Mouse (Mus musculus) v-Abl transformed pro-B cells (cell line): ENCODE measurements at regions not wholly inside any gene's neighbourhood (a gene's known extent, or its start where the extent isn't known, plus 50 kb on each side); places are given as distances from the start of the nearest gene placed in this dataset.

Source experiments
- in situ Hi-C, 2 experiments: fragments of 400-800 bp; cut with MboI; formaldehyde crosslinking; loops; one replicate each; pipeline ENCODE4 v1.15.1; 2025; ENCODE audit not compliant: unreplicated experiment in 2 of 2

DNA sequence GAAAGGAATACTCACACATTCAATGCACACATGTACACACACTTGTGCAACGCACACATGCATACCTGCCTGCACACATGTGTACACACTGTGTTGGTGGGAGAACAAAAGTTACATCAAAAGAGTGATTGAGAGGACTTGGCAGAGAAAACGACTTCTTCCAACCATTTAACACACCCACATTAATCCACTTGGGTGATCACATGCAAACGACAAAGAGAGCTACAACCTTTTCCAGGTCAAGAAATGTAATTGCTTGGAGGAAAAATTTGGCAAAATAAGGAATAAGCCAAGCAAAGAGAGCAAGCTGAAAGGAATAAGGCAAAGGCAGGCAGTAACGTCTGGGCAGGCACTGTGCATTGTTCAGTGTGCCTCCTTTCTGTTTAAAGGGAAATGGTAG lies 67.3 kb downstream of the C1d start:
- in situ Hi-C loops, result no loop called here

DNA sequence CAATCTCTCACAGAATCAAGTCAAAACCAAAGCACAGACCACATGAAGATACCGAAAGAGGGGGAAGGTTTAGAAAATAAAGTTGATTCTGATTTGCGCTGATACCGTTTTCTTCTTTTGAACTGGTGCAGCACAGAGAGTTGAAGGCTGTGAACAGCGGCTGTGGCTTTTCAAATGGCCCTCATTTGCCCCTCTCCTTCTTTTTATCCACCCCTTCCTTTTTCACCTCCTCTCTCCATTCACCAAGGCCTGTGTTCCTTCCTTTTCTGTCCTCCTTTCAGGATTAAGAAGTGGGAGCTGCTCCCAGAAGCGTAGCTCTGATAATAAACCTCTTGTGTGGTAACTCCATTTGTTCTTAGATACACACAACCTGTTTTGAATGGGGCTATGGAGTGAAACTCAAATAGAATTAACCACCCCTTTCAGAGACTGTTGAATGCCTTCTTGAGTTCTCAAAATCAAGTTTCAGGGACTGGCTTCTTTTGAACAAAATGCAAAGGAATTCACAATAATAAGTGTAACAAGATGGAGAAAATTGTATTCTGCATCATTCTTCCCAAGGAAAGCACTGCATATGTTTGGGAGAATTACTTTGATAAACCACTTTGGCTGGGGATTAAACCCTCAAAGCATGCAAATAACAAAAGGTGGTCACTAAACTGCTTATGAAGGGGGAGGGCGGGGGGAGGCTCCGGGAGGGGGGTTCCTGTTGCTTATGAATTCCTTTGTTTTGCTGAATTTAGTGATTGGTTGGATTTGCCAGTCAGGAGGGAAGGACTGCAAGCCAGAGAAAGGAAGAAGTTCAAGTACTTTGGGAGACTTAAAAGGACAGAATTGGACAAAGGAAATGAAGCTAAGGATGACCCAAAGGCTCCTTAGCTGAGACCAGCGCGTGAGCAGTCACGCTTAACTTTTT lies 68.6 kb downstream of the C1d start:
- in situ Hi-C loops, result no loop called here

DNA sequence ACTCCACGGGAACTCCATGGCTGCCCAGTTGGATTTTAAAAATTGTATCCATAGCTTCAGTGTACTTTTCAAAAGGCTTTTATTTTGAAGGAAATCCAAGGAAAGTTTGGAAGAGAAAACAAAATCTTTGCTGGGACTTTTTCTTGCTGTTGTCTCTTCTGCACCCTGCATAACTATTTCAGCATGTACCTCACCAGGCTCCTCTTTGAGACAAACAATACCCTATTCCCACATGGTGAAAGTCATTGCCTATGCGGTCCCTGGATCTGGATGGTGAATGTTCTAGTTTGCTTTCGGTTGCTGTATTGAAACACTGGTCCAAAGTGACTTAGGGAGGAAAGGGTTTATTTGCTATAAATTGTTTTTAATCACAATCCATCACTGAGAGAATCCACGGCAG lies 69.3 kb downstream of the C1d start:
- in situ Hi-C loops, result no loop called here

DNA sequence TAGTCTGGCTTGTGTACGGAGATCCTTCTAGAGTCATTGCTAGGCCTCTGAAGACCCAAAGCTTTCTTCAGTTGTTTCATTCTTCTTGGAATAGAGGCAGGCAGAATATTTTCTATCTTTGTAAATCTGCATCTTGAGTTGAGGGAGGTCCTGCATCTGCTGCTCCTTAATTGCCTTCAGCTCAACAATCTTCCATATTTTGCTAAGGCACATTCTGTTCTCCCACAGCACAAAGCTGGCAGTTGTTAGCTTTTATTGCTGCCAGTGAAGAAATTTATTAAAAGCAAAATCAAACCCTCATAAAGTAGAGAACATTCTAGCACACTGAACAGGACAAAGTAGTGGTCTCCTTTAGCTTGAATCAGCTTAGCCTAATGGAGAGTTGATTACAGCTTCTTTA lies 94.1 kb downstream of the C1d start:
- in situ Hi-C loops, result no loop called here

DNA sequence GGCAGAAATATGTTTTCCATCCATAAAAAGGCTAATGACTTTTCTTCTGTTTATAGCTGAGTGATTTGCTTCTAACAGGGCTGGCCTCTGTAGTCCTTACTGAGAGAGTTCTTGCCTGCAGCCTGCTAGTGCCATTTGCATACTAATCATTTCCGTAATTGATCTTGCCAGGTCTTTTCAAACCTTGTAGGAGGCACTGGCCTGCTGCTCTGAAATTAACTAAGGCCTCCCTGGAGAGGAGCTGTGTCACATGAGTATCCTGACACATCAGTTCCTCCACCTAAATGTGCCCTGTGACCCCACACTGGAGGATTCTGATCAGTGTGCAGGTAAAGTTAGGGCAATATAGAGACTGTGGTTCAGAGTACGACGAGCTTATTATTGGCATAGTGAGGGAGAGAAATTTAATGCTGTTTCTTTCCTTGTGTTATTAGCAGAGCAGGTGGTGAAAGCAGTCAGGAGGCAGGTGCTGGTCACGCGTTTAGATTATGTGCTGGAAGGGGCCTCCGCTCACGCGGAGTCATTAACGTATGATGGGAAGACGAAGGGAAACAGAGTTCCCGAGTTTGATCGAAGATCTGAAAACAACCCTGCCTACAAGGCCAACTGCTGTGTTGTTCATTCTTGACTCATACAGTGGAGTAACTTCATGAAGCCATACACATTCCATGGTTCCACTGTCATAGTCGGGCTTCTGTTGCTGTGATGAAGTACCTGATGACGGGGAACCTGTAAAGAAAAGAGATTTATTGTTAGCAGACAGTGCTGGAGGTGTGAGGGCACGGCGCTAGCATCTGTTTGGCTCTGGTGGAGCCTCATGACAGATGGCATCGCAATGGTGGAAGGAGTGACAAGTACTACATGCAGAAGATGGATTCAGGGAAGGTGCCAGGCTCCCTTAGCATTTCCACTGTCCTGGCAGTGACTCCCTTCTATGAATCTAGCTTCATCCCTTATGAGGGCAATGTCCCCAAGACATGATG lies 95.1 kb downstream of the C1d start:
- in situ Hi-C loops, result no loop called here

DNA sequence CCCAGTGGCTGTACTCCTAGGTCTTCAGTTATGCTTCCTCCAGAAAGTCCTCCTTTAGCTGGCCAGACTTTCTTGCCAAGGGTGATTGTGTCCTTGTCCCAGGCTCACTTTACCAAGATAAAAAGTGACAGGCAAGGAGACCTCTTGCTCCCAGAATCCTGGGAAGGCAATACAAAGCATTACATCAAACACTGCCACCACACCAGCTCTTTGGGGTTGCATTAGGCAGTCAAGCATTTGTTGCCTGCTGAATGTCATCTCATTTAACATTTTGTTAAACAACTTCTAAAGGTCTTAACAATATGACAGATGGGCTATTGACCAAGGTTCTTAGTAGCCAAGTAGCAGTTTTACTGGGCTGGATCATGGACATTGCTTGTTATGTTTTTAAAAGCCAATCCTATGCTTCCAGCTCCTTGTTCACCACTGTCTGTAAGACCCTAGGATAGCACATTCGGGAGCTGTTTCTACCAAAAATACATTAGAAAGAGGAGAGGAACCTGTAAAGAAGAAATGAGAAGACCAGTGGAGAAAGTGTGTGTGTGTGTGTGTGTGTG lies 102.4 kb downstream of the C1d start:
- in situ Hi-C loops, result no loop called here

DNA sequence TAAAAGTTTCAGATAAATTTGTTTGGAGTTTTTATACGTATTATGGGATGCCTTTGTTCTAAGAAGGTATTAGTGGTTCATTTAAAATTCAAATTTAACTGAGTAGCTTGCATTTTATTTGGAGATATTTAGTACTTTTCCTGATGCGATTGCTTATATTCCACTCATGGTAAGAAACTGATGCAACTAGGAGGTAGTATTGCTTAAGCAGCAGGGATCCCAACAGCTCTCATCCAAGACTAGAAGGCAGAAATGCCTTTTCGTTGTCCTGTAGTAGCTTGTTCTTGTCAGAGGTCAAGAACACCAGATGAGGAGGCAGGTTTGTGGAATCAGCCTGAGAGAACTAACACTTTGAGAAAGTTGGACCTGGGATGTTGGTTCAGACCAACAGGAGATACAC lies 120.5 kb downstream of the C1d start:
- in situ Hi-C loops, result no loop called here

DNA sequence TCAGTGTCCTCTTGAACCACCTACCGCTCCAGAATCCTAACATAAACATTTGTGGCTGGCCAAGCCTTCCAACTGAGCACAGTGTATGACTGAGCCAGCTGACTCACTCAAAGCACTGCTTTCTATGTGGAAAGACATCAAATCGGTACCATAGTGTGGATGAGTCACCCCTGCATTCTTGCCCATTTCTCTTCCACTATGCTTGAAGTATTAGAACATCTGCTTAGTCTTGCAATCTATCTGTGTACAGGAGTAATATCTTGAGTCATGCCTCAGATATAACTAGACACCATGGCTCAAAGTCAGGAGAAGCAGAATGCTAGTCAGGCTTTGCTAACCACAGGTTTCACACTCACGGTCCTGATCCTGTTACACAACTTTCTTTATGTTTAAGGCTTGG lies 129.4 kb downstream of the C1d start:
- in situ Hi-C loops, result no loop called here

DNA sequence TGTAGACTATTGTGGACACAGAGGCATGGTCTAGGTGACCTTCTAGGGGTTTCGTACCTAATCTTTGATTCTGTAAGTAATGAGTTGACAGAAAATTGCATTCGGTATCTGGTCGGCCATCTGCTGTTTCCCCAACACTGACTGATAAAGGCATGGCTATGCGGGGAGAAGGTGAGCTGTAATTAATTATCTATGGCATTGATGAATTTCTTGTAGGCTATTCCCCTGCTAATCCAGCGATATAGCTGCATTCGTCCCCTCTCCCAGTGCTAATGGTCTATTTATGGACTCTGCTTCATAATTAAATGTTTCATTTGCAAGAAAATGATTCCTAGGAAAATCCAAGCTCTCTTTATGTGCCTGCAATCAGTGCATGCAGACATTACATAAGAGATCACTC lies 136.5 kb downstream of the C1d start:
- in situ Hi-C loops, result no loop called here

DNA sequence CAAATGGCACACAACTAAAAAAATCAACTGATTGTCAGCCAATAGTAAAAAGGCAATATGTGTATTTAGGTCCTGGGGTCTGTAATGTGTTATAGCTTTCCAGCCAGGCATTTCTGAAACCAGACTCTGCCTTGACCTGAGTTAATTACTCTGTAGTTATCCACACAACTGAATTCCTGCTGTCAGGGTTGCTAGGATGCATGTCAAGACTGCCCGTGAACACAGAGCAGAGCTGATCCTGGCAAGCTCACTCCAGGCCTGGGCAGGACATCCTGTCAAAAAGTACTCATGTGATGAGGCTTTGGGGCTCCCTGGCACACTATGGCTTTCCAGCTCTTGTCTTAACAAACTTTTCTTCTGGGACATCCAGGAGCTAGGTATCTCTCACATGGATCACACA lies 157.2 kb downstream of the C1d start:
- in situ Hi-C loops, result no loop called here

DNA sequence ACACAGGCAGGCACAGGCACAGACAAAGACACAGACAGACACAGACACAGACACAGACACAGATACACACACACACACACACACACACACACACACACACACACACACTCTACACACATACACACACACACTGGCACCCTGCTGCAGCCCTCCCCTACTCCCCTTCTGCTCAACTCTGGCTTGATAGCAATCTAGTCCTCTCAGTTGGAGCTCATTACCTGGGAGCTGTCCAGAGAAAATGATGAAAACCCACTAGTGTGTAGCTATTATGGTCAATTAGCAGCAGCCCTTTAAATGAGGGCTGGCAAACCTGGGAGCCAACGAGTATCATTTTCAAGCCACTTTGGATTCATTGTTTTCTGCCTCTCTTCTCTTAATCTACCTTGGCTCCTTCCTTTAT lies 157.8 kb downstream of the C1d start:
- in situ Hi-C loops, result no loop called here

DNA sequence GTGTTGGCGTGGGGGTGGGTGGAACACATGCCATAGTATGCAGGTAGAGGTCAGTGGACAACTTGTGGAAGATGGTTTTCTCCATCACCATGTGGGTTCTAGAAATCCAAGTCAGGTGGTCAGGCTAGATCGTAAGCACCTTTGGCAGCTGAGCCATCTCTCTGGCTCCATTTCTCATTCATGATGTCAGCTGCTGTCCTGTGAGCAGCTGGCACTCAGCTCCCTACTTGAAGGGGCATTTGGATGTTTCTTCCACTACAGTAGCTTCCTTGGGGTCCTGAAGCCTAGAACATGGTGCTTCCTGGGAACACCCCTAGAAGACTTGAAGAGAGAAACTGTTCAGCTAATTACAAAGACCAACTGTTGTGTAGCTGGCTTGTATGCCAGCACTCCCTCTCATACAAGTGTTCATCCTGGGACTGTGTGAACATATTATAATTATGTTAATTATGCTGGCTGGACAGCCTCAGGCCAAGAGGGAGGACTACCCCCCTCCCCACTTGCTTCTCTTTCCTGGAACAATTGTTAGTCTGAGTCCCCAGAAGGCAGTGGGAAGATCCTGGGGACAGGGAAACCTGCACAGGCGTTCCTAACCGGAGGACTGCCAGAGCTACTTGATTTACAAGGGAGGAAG lies 160.4 kb downstream of the C1d start:
- in situ Hi-C loops, result no loop called here

DNA sequence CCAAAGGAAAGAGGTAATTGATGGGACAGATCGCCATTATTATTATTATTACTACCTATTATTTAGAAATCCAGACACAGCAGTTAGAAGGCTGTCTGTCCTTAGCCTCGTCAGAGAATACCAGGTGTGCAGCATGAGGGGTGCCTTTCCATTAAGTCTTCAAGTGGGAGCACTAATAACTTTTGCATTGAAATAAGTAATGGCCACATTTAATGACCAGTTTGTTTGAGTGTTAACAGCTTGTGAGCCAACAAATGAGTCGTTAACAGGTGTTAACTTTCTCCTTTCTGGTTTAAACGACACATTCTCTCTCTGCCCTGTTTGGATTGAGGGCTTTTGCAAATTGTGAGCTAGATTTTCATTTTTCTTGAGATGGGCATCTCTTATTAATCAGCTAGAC lies 184.8 kb downstream of the C1d start:
- in situ Hi-C loops, result no loop called here

DNA sequence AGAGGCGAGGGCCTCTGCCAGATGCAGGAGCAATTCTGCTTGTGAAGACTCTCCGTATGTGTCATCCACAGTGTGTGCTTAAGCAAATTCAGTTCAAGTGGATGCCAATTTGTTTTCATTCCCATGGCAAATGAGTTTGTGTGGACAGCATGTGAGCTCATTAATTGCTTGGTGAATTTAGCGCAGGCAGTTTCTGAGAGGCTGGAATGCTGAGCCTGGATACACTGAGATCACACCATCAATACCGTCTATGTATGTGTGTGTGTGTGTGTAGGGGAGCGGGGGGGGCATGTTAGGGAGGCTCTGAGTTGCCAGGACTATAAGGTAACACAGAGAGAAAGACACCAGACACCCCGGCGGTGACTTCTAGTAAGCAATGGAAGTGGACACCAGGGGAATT lies 191.9 kb downstream of the C1d start:
- in situ Hi-C loops, result no loop called here

DNA sequence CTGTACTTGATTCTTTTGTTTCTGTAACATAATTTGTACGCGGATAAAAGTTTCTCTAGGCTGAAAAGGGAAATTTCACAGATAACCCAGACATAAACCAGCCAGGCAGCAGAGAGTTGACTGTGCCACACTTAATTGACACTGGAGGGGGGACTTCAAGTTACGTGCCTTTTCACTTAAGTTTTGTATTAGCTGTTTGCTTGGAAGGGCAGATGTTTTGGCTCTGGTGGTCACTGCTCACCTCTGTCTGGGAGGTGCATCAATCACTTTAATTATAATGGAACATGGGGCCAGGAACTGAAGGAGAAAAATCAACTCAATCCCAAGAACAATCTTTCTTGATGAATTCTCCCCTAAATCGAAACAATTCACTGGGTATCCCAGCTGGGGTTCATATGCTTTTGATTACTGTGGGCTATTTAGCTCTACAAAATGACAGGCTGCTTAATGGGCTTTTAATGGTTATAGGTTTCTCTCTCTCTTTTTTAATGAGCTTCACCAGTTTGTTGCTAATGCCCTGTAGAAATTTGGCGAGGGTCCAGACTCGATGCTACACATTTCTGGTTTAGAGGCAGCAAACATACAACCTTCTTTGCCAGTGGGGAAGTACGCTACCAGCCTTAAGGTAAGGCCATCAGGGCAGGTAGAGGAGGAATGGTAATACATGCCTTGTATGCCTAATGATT lies 193.1 kb downstream of the C1d start:
- in situ Hi-C loops, result no loop called here

DNA sequence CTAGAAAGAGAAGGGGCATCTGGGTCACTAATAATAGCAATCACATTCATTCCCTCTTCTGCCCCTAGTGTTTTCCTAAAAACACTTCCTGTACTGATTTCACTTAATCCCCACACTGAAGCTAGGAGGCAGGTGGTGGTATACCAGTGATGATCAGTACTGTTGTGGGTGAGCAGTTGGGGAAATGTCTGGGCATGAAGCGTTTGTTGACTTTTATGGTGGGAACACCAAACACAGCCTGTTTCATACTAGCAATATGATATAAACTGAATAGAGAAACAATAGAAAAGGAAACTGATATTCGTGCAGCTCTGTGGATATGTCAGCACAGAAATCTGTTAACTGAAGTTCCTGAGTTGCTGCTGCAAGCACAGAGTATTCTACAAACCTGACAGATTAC lies 194.1 kb downstream of the C1d start:
- in situ Hi-C loops, result no loop called here

DNA sequence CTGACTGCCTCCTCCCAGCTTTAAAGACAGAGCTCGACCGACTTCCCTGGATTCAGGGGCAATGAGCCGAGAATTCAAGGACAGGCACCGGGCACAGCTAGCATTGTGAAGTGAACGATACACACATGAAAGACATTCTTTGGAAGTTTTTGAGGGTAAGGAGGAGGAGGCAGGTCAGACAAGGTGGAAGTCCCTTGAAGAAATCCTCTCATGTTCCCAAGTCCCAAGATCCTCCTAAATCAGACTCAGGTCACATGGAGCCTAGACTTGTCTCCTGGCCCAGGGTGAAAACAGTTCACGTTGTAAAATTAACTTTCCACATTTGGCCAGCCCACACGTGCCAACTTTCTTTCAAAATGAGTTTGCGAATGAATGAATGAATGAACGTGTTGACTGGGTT lies 196.2 kb downstream of the C1d start:
- in situ Hi-C loops, result no loop called here

DNA sequence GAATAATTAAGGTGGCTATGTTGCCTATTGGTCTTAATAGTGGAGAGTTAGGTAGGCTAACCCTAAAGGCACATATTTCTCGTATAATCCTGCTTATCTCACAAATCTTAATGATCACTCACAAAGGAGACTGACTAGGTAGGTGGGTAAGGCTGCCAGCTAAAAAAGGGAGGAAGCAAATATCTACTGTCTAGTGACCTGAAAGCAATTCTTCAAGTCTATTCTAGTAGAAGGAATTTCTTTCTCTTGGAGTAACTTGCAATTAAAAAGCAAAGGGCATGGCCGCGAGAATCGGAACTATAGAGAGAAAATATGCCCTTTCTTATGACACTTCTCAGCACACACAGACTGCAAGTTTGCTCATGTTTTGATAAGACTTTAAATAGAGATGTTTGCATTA lies 201.6 kb downstream of the C1d start:
- in situ Hi-C loops, result no loop called here

DNA sequence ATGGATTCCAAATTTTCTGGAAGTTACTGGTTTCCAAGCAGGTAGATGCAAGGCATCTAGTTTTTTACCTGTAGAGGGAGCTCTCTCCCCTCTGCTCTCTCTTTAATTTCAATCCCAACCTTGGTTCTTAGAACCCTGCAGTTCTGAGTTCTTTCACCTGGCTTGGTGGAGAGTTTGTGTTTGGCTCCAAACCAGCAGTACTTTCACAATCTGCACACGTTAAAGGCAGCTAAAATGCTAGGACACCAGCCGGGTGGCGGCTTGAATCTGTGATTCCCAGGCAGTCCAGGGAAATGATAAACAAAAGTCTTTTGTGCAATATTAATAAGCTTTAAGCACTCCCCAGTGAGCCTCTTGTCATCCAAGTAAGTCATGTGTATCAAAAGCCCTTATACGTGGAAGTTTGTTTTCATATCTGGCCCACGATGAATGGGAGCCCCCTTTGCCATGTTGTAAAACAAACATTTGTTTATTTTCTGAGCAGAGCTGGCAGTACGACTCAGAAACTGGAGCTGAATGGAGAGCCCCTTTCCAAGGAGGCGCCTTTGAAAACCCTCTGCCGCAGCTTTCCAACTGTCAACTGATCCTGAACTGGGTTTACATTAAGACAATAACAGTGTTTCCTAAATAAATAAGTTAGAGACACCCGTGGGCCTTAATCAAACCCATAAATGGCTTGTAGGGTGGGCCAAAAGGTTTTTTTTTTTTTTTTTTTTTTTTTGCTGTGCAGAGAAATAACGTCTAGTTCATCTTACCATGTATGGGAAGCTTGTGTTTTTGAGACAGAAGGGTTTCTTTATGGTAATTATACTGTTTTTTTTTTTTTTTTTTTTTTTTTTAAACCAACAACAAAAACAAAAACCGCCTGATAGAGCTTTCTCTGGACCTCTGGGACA lies 202.9 kb downstream of the C1d start:
- in situ Hi-C loops, result no loop called here
